Mouse (Mus musculus): ENCODE results near the gene Wdr82. TPM values are rescaled to one million over a fixed set of nuclear protein-coding genes. Genes with fewer than 3 reads are reported as not detected.

Wdr82 gene
- polyA plus RNA-seq, 1 experiment from 2014 or later = 11.8 TPM

GRCm38 (mm10) chr9:106231816-106232215, 61.1 kb downstream of the Wdr82 start:
- Histone ChIP-seq H3K9ac (no peak overlapping the region), H3K9me3 (replicated peaks) (no peaks in the 10 kb centered on the region), H3K27ac (no peak overlapping the region), H3K27me3 (replicated peaks) (peaks cover 10% of the 10 kb centered on the region), H3K4me2 (no peak overlapping the region), H3K36me3 (peaks cover 43% of the 10 kb centered on the region), H3K4me3 (no peak overlapping the region), H3K4me1 (peaks cover 15% of the 10 kb centered on the region)
- no peak for ATAC-seq
- WGBS (ENCODE audit: insufficient replicate concordance) = 56% methylated on average over 4 of the region's 4 CpGs

GRCm38 (mm10) chr9:106232956-106233355, 62.2 kb downstream of the Wdr82 start:
- 81% methylated on average over 3 of the region's 3 CpGs for WGBS (ENCODE audit: insufficient replicate concordance)
- ATAC-seq = no peak
- Histone ChIP-seq H3K36me3 (peaks cover 54% of the 10 kb centered on the region), H3K9ac (no peak overlapping the region), H3K9me3 (replicated peaks) (no peaks in the 10 kb centered on the region), H3K27me3 (replicated peaks) (0 out of 2 replicates have a peak, but pooled peaks cover 3% of the 10 kb centered on the region), H3K4me3 (no peak overlapping the region), H3K27ac (no peak overlapping the region), H3K4me2 (no peak overlapping the region), H3K4me1 (peaks cover 4% of the 10 kb centered on the region; the same call in 1 of the 2 replicates)

DNA sequence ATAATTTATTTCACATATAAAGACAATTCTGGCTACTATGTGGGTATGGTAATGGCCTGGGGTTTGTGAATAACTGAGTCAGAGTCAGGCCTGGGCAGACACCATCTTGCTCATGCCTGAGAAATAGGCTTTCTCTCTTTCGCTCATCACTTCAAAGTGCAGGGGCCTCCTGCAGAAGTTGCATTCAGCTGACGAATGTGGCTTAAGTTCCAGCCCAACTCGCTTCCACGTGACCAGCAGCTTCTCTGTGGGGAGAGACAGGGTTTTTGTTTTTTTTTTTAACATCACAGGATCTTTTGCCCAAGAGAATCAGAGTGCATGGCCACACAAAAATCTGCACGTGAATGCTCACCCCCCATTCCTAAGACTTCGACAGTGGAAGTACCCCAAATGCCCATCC, 63.2 kb downstream of the Wdr82 start:
- H3K36me3 ChIP-seq = peaks cover 64% of the 10 kb centered on the region
- H3K4me1 ChIP-seq = no peaks in the 10 kb centered on the region
- no peaks in the 10 kb centered on the region for H3K9me3 ChIP-seq (replicated peaks)
- H3K4me2 ChIP-seq = no peak overlapping the region
- no peak for ATAC-seq
- no peak overlapping the region for H3K4me3 ChIP-seq
- no peak overlapping the region for H3K9ac ChIP-seq
- 0 out of 2 replicates have a peak, but pooled peaks cover 3% of the 10 kb centered on the region for H3K27me3 ChIP-seq (replicated peaks)
- 81% methylated on average over 6 of the region's 6 CpGs for WGBS (ENCODE audit: insufficient replicate concordance)
- H3K27ac ChIP-seq = no peak overlapping the region

DNA sequence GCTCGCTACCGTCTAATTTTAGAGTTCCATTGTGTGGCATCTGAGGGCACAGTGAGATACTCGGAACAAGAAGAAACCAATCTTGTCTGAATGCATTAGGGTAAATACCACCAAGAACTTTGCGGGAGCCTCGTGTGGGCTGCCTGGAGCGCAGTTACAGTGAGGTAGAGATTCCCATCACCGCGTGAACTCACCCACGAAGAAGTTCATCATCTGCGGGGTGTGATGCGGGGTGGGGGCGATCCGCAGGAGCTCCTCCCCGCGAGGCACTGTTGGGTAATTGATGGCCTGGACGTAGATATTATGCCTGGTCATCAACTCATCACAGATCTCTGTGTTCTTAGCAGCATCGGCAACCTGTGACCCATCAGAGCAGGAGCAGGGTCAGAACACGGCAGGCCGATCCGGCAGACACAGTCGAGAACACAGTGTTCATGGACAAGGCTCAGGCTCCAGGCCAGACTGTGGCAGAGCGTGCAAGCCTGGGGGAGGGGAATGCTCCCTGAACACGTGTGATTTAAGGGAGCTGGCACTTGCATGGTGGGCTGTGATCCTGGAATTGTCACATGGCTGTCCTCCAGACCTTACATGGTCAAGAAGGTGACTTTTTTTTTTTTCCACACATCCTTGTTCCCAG, 64.6 kb downstream of the Wdr82 start:
- Histone ChIP-seq H3K9ac (no peak overlapping the region), H3K27me3 (replicated peaks) (no peaks in the 10 kb centered on the region), H3K4me1 (no peaks in the 10 kb centered on the region), H3K27ac (no peak overlapping the region), H3K36me3 (peaks cover 77% of the 10 kb centered on the region), H3K9me3 (replicated peaks) (no peaks in the 10 kb centered on the region), H3K4me2 (no peak overlapping the region), H3K4me3 (no peak overlapping the region)
- ATAC-seq = no peak
- WGBS (ENCODE audit: insufficient replicate concordance) = 81% methylated on average over 23 of the region's 23 CpGs

DNA sequence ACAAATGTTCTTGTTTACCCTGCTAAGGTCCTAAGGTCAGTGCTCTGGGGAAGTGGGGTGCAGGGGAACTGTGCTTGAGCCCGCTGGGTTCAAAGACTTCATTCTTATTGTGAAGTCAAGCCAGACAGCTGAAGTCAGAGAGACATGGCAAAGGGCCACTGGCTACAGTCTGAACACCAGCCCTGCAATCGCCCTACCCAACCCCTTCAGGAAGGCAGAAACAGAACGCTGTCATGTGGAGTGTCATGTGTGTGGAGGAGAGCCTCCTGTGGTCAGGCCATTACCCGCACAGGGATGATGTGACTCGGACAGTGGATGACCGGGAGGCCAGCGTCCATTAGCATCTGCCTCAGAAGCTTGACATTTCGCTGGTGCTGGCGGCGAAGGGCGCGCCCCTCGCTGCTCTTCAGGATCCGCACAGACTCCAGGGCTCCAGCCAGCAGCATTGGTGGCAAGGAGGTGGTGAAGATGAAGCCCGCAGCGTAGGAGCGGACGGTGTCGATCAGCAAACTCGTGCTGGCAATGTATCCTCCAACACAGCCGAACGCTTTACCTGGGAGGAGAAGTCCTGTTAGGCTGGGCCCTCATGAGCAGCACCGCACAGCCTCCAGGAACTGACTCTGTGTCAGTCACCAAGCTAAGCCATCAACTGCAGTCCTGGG, 65.6 kb downstream of the Wdr82 start:
- no peak overlapping the region for H3K9ac ChIP-seq
- no peak overlapping the region for H3K27ac ChIP-seq
- no peak overlapping the region for H3K4me2 ChIP-seq
- ATAC-seq = no peak
- H3K4me3 ChIP-seq = no peak overlapping the region
- no peaks in the 10 kb centered on the region for H3K27me3 ChIP-seq (replicated peaks)
- no peaks in the 10 kb centered on the region for H3K9me3 ChIP-seq (replicated peaks)
- no peaks in the 10 kb centered on the region for H3K4me1 ChIP-seq
- 84% methylated on average over 23 of the region's 23 CpGs for WGBS (ENCODE audit: insufficient replicate concordance)
- H3K36me3 ChIP-seq = peaks cover 87% of the 10 kb centered on the region

DNA sequence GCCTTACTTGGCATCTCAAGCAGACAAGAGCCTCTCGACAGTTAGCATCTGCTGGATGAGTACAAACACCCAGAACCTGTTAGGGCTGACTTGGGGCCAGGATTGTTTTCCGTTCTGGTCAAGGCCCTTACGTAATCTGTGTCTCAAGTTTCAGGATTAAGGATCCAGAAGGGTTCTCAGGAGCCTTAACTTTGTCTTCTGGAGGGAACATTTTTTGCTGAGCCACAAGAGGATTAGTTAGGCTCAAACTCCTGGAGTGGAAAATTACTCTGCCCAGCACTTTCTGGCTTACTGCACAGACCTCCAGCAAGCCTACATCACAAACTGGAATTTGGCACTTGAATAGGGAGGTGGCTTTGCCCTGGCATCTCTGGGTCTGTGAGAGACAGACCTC, 66.1 kb downstream of the Wdr82 start:
- ATAC-seq = no peak
- 79% methylated on average over 3 of the region's 3 CpGs for WGBS (ENCODE audit: insufficient replicate concordance)
- H3K4me2 ChIP-seq = no peak overlapping the region
- no peak overlapping the region for H3K4me3 ChIP-seq
- no peak overlapping the region for H3K9ac ChIP-seq
- H3K27ac ChIP-seq = no peak overlapping the region
- H3K9me3 ChIP-seq (replicated peaks) = no peaks in the 10 kb centered on the region
- no peaks in the 10 kb centered on the region for H3K27me3 ChIP-seq (replicated peaks)
- no peaks in the 10 kb centered on the region for H3K4me1 ChIP-seq
- peaks cover 92% of the 10 kb centered on the region for H3K36me3 ChIP-seq

GRCm38 (mm10) chr9:106237401-106237800, 66.7 kb downstream of the Wdr82 start:
- H3K9ac ChIP-seq = no peak overlapping the region
- ATAC-seq = no peak
- H3K27me3 ChIP-seq (replicated peaks) = no peaks in the 10 kb centered on the region
- no peaks in the 10 kb centered on the region for H3K4me1 ChIP-seq
- 81% methylated on average over 8 of the region's 8 CpGs for WGBS (ENCODE audit: insufficient replicate concordance)
- H3K9me3 ChIP-seq (replicated peaks) = no peaks in the 10 kb centered on the region
- no peak overlapping the region for H3K4me2 ChIP-seq
- H3K36me3 ChIP-seq = peaks cover 97% of the 10 kb centered on the region
- H3K4me3 ChIP-seq = no peak overlapping the region
- no peak overlapping the region for H3K27ac ChIP-seq

DNA sequence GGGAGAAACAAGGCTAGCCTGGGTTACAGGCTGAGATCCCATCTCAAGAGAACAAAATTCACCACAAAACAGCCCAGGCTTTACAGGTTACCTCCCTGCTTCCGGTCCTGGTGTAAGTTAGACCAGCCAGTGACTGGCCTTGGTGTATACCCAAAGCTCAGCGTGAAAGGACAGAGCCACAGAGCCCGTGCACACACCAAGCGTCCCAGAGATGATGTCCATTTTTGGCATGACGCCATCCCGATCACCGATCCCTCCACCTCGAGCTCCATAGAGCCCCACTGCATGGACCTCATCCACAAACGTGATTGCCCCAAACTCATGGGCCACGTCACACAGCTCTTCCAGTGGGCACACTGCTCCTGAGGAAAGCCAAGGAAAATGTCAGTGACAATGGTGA, 67.2 kb downstream of the Wdr82 start:
- ATAC-seq = no peak
- no peaks in the 10 kb centered on the region for H3K27me3 ChIP-seq (replicated peaks)
- no peak overlapping the region for H3K4me3 ChIP-seq
- WGBS (ENCODE audit: insufficient replicate concordance) = 82% methylated on average over 10 of the region's 10 CpGs
- H3K4me2 ChIP-seq = no peak overlapping the region
- peaks cover 97% of the 10 kb centered on the region for H3K36me3 ChIP-seq
- H3K4me1 ChIP-seq = no peaks in the 10 kb centered on the region
- H3K27ac ChIP-seq = no peak overlapping the region
- H3K9me3 ChIP-seq (replicated peaks) = no peaks in the 10 kb centered on the region
- H3K9ac ChIP-seq = no peak overlapping the region

MicroRNA genes within 50 kb of the gene (microRNA counts, 519-probe panel; counts per million panel counts)
- 7,082 counts per million, percentile 96 among the panel's probes with 10 or more counts for microRNA mmu-let-7g

Small RNA genes lying within 50 kb of the gene (microRNA-seq; reads per million reads assigned to microRNA genes)
- gene Mir135a-1 (3.5 reads per million, percentile 2 among the genes with 10 or more reads in this experiment), gene Mirlet7g (34,899 reads per million, percentile 99 among the genes with 10 or more reads in this experiment)

Other genes with a start within 250 kb of the Wdr82 start
- gene Col6a5, start 210.3 kb upstream of the Wdr82 start, polyA plus RNA-seq (2016; fragmentation: Nextera tagmentation; extraction: Ambion mirVana) = not detected in 2 replicates
- 0.01 and 0.05 TPM in 2 replicates for gene Col6a4, start 74.1 kb upstream of the Wdr82 start, polyA plus RNA-seq (2016; fragmentation: Nextera tagmentation; extraction: Ambion mirVana)
- gene Glyctk, start 12.8 kb upstream of the Wdr82 start, polyA plus RNA-seq (2016; fragmentation: Nextera tagmentation; extraction: Ambion mirVana) = 14.1 and 15.7 TPM in 2 replicates
- 17.0 and 17.8 TPM in 2 replicates for gene Ppm1m, start 28.8 kb downstream of the Wdr82 start, polyA plus RNA-seq (2016; fragmentation: Nextera tagmentation; extraction: Ambion mirVana)
- gene Twf2, start 32.2 kb downstream of the Wdr82 start, polyA plus RNA-seq (2016; fragmentation: Nextera tagmentation; extraction: Ambion mirVana) = 34.7 and 35.9 TPM in 2 replicates
- 0.06 TPM in 1 of 2 replicates, not detected in the other for gene Tlr9, start 51.7 kb downstream of the Wdr82 start, polyA plus RNA-seq (2016; fragmentation: Nextera tagmentation; extraction: Ambion mirVana)
- 37.6 and 41.1 TPM in 2 replicates for gene Alas1, start 77.7 kb downstream of the Wdr82 start, polyA plus RNA-seq (2016; fragmentation: Nextera tagmentation; extraction: Ambion mirVana)
- gene Poc1a, start 110.1 kb downstream of the Wdr82 start, polyA plus RNA-seq (2016; fragmentation: Nextera tagmentation; extraction: Ambion mirVana) = 28.8 and 29.0 TPM in 2 replicates
- 10.4 and 10.5 TPM in 2 replicates for gene Dusp7, start 197.7 kb downstream of the Wdr82 start, polyA plus RNA-seq (2016; fragmentation: Nextera tagmentation; extraction: Ambion mirVana)

Data from liver, embryonic 12.5 days (tissue).